Mouse (Mus musculus) limb, embryonic 14.5 days (tissue): Measurements from ENCODE around the gene Tarbp2. TPM values are rescaled to one million over a fixed set of nuclear protein-coding genes. Genes with fewer than 3 reads are reported as not detected.

Experiments
- ATAC-seq: fragments of 200-750 bp; cut with Nextera tagmentation; 2 replicates; pipeline ENCODE4 v1.8.0; 2017; ENCODE audit warnings: low read depth, moderate number of reproducible peaks, moderate TSS enrichment; ENCODE audit not compliant: low FRiP score
- DNase-seq: peaks from one replicate; pipeline ENCODE4 v3.0.0-alpha.2; 2015; ENCODE audit warnings: low spot score
- H3K27ac ChIP-seq: fragments of 300-500 bp; sonication (generic); replicated peaks from 2 replicates; pipeline ENCODE4 v1.5.1; 2014; ENCODE audit warnings: low read depth, mild to moderate bottlenecking, low read length, moderate library complexity, mixed read lengths
- H3K27me3 ChIP-seq: fragments of 300-500 bp; sonication (generic); 2 replicates; pipeline ENCODE4 v1.6.1; 2014; ENCODE audit warnings: low read length, mixed read lengths; ENCODE audit not compliant: control insufficient read depth, insufficient read depth
- H3K36me3 ChIP-seq: fragments of 300-500 bp; sonication (generic); 2 replicates; pipeline ENCODE4 v1.6.1; 2014; ENCODE audit warnings: mild to moderate bottlenecking, low read length, moderate library complexity, mixed read lengths; ENCODE audit not compliant: control insufficient read depth, insufficient read depth
- H3K4me1 ChIP-seq: fragments of 300-500 bp; sonication (generic); 2 replicates; pipeline ENCODE4 v1.6.1; 2014; ENCODE audit warnings: antibody characterized with exemption, low read length, mixed read lengths; ENCODE audit not compliant: control insufficient read depth, insufficient read depth
- H3K4me2 ChIP-seq: fragments of 300-500 bp; sonication (generic); replicated peaks from 2 replicates; pipeline ENCODE4 v1.6.1; 2014; ENCODE audit warnings: low read depth, mild to moderate bottlenecking, low read length, moderate library complexity; ENCODE audit not compliant: severe bottlenecking
- H3K4me3 ChIP-seq: fragments of 300-500 bp; sonication (generic); replicated peaks from 2 replicates; pipeline ENCODE4 v1.5.1; 2014; ENCODE audit warnings: low read length
- H3K9ac ChIP-seq: fragments of 300-500 bp; sonication (generic); 2 replicates; pipeline ENCODE4 v1.6.1; 2014; ENCODE audit warnings: mild to moderate bottlenecking, low read depth, low read length, moderate library complexity; ENCODE audit not compliant: severe bottlenecking
- H3K9me3 ChIP-seq: fragments of 300-500 bp; sonication (generic); 2 replicates; pipeline ENCODE4 v1.6.1; 2016; ENCODE audit warnings: low read length; ENCODE audit not compliant: control insufficient read depth
- POLR2A ChIP-seq: fragments of 200-500 bp; IDR thresholded peaks from 2 replicates; pipeline ENCODE4 v1.8.0; 2012; ENCODE audit warnings: inconsistent platforms, mild to moderate bottlenecking, moderate library complexity, borderline replicate concordance; ENCODE audit not compliant: insufficient read depth, insufficient read length; ENCODE audit errors: extremely low read depth
- WGBS: fragments of 180-500 bp; shearing (Covaris S2); extraction: QIAGEN DNeasy Blood & Tissue Kit; methylation state at CpG from one replicate; pipeline ENCODE4 v1.1.7; 2014; 5-methylcytosine and 5-hydroxymethylcytosine counted together
- polyA plus RNA-seq, 2 experiments: library from polyadenylated mRNA; depleted of rRNA in 1 of 2; stranded (reverse) in 1 of 2; unstranded in 1 of 2; fragments of >200 nt; fragmentation: Nextera tagmentation in 1 of 2; extraction: Ambion mirVana in 1 of 2; gene quantifications; 2 replicates each; pipeline versions ENCODE4 v1.2.1 to v1.2.3; 2012 to 2014

Gene Tarbp2
- polyA plus RNA-seq, 2 experiments: 78.1 to 132 TPM

- H3K27ac ChIP-seq: no peak overlapping the region
- H3K4me2 ChIP-seq: no peak overlapping the region
- DNase-seq: no peak
- TF ChIP-seq POLR2A: no peak
- H3K4me3 ChIP-seq: no peak overlapping the region
- no peaks in the 10 kb centered on the region for H3K9me3 ChIP-seq
- no peaks in the 10 kb centered on the region for H3K27me3 ChIP-seq
- peaks cover 89% of the 10 kb centered on the region for H3K36me3 ChIP-seq
- no peak overlapping the region for H3K9ac ChIP-seq
- 88% methylated on average over 3 of the region's 3 CpGs for WGBS
- ATAC-seq: no peak
- no peaks in the 10 kb centered on the region for H3K4me1 ChIP-seq
Measured at GRCm38 (mm10) chr15:102532106-102532900, 14.3 kb downstream of the Tarbp2 start.

- Histone ChIP-seq H3K4me1 (no peaks in the 10 kb centered on the region), H3K9me3 (no peaks in the 10 kb centered on the region), H3K4me2 (no peak overlapping the region), H3K36me3 (peaks cover 82% of the 10 kb centered on the region), H3K27ac (no peak overlapping the region), H3K9ac (no peak overlapping the region), H3K27me3 (no peaks in the 10 kb centered on the region), H3K4me3 (no peak overlapping the region)
- no peak for TF ChIP-seq POLR2A
- 81% methylated on average over 7 of the region's 7 CpGs for WGBS
- DNase-seq (no peak), ATAC-seq (no peak)
Measured at GRCm38 (mm10) chr15:102533926-102534325, 15.9 kb downstream of the Tarbp2 start.

GRCm38 (mm10) chr15:102544801-102545200, 26.8 kb downstream of the Tarbp2 start:
- Histone ChIP-seq H3K9me3 (no peaks in the 10 kb centered on the region), H3K4me2 (no peak overlapping the region), H3K4me1 (no peaks in the 10 kb centered on the region), H3K9ac (no peak overlapping the region), H3K27me3 (no peaks in the 10 kb centered on the region), H3K36me3 (peaks cover 79% of the 10 kb centered on the region), H3K27ac (no peak overlapping the region), H3K4me3 (no peak overlapping the region)
- DNase-seq (no peak), ATAC-seq (no peak)
- no peak for TF ChIP-seq POLR2A
- 87% methylated on average over 4 of the region's 4 CpGs for WGBS

- no peaks in the 10 kb centered on the region for H3K27me3 ChIP-seq
- no peaks in the 10 kb centered on the region for H3K4me1 ChIP-seq
- no peak overlapping the region for H3K4me2 ChIP-seq
- ATAC-seq (no peak), DNase-seq (no peak)
- H3K9me3 ChIP-seq: no peaks in the 10 kb centered on the region
- H3K9ac ChIP-seq: no peak overlapping the region
- WGBS: 83% methylated on average over 3 of the region's 3 CpGs
- peaks cover 68% of the 10 kb centered on the region for H3K36me3 ChIP-seq
- H3K4me3 ChIP-seq: no peak overlapping the region
- no peak for TF ChIP-seq POLR2A
- H3K27ac ChIP-seq: no peak overlapping the region
Measured at GRCm38 (mm10) chr15:102546246-102546645, 28.3 kb downstream of the Tarbp2 start.

DNA sequence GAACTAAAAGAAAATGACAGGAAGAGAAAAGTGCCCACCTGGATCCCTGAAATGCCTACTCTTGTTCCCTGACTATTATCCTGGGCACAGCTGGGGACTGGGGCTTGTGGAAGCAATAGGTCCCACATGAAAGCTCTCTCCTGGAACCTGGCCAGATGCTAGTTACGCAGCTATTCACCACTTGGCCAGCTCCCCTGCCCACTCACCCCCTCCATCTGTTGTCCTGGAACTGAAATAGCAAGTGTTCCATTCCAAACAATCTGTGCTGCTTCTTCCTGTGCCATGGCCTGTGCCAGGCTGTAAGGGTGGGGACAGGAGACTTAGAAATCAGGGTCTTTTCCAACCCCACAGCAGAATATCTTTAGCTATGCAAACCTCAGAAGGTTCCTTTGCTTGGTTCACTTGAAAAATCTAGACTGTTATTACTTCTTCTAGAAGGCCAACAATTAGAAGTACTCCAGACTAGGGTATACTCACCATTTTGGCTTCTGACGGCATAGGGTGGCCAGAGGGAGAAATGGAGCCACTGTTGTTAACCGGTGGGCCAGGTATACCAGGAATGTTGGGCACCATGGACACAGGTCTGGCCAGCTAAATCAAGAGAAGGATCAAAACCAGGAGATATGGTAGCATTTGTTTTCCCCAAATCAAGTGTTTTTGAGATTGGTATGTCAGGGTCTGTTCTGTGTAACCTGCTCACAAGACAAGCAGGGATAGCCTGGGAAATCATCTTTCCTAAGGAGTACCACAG, 28.9 kb downstream of the Tarbp2 start:
- H3K27ac ChIP-seq: no peak overlapping the region
- no peak for TF ChIP-seq POLR2A
- H3K36me3 ChIP-seq: peaks cover 68% of the 10 kb centered on the region

More for the DNA sequence above, 28.9 kb downstream of the Tarbp2 start:
- H3K4me2 ChIP-seq: no peak overlapping the region
- H3K4me1 ChIP-seq: no peaks in the 10 kb centered on the region
- DNase-seq: peak; percentile 72
- no peak overlapping the region for H3K4me3 ChIP-seq
- WGBS: 74% methylated on average over 3 of the region's 3 CpGs
- ATAC-seq: no peak
- H3K9ac ChIP-seq: no peak overlapping the region
- H3K27me3 ChIP-seq: no peaks in the 10 kb centered on the region
- H3K9me3 ChIP-seq: no peaks in the 10 kb centered on the region
